Mouse (Mus musculus) E14TG2a.4 (cell line): Measurements from ENCODE around the gene Cxcl15.

Experiments
- H3K27me3 ChIP-seq: 2 replicates; pipeline ENCODE4 v1.6.1; 2014; ENCODE audit warnings: low read length, control low read depth; ENCODE audit not compliant: insufficient read depth
- H3K36me3 ChIP-seq: 2 replicates; pipeline ENCODE4 v1.6.1; 2014; ENCODE audit warnings: low read length, control low read depth; ENCODE audit not compliant: insufficient read depth
- H3K4me1 ChIP-seq: replicated peaks from 2 replicates; pipeline ENCODE4 v1.6.1; 2014; ENCODE audit warnings: low read depth, low read length, control low read depth
- H3K4me3 ChIP-seq: replicated peaks from 2 replicates; pipeline ENCODE4 v1.5.1; 2014; ENCODE audit warnings: mild to moderate bottlenecking, low read length
- H3K9me3 ChIP-seq: 2 replicates; pipeline ENCODE4 v1.6.1; 2014; ENCODE audit warnings: low read length, control low read depth
- CTCF ChIP-seq: conservative IDR thresholded peaks from 2 replicates; pipeline ENCODE4 v1.5.1; 2014; ENCODE audit warnings: low read length
- NANOG ChIP-seq: IDR thresholded peaks from 2 replicates; pipeline ENCODE4 v1.6.1; 2014; ENCODE audit warnings: borderline replicate concordance, low read length, mixed read lengths
- POU5F1 ChIP-seq: IDR thresholded peaks from 2 replicates; pipeline ENCODE4 v1.6.1; 2014; ENCODE audit warnings: low read length, borderline replicate concordance

The Cxcl15 gene

DNA sequence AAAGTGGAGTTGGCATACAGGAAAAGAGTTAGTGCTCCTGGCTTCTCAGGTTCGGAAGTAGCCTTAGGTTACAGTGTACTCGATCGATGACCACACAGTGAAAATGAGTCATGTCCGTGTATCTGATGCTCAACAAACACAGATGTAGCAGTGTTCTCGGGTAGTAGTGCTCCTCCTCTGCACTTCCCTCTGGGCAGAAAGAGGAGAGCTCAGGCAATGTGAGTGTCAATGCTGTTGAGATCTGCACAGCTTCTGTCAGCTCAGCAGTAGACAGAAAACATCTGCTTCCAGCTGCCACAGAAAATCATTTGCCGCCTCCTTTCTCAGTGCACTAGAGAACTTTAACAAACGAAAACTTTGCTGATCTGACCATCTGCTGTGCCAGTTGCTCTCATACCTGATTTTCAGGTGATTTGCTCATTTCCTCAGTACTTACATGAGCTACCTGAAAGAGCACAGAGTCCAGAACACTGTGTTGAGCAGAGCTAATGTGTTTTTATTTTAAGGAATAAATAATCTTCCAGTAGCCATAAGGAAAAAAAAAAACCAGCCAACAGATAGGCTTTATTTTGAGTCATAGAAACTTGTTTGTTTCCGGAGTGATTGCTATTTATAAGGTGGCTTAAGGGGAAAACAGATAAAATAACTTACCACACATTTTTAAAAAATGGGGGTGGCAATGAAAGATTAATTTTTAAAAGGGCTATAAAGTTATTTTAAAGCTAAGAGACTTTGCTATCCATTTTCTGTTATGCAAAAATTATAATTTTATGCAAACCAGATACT is 28.3 kb upstream of the Cxcl15 start:
- TF ChIP-seq POU5F1 (no peak), NANOG (no peak), CTCF (no peak)
- Histone ChIP-seq H3K4me1 (peaks cover 3% of the 10 kb centered on the region; the same call in 1 of the 2 replicates), H3K36me3 (no peaks in the 10 kb centered on the region), H3K4me3 (no peak overlapping the region), H3K9me3 (no peaks in the 10 kb centered on the region), H3K27me3 (peaks cover 6% of the 10 kb centered on the region; the same call in 1 of the 2 replicates)

DNA sequence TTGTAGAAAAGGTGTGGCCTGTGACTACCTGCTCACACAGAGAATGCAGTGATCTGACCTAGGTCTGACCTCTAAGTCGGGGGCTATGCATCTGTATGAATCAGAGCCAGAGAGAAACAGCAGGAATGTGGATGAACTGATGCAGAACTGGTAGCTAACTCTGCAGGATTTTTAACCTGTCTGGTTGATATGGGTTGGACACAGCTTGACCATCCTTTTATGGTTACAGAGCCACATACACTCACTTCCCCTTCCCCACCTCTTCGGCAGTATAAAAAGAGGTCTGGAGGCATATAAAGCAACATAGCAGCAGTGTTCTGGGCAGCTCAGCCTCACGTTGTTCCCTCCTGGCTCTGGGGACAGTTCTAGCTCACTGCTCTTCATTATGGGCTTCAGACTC is 26.1 kb upstream of the Cxcl15 start, which contains the start of gene Ppbp:
Gene Ppbp, plus strand, starts transcription at position 301 of the 400 bp plus-strand sequence.
- no peak for TF ChIP-seq POU5F1
- no peak for TF ChIP-seq CTCF
- no peak for TF ChIP-seq NANOG
- no peaks in the 10 kb centered on the region for H3K27me3 ChIP-seq
- H3K4me1 ChIP-seq, result peaks cover 3% of the 10 kb centered on the region; the same call in 1 of the 2 replicates
- H3K4me3 ChIP-seq, result no peak within 1 kb of the TSS
- no peaks in the 10 kb centered on the region for H3K9me3 ChIP-seq
- H3K36me3 ChIP-seq, result no peaks in the 10 kb centered on the region

DNA sequence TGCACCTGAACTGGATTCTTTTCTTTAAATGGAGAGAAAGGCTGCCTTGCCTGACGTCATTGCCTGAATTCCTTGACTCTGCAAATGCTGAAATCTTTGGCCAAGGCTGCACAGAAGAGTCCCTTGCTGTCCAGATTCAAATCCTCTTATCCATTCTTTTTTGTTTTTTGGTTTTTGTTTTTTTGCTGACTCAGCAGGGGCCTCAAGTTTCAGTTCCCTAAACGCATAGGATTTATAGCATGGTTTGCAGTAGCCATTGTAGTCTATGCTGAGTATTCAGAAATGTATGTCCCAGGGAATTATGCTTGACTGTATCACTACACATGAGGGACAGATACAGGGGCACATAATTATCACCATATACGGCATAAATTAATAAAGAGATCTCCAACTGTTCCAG is 23.0 kb upstream of the Cxcl15 start:
- Histone ChIP-seq H3K9me3 (no peaks in the 10 kb centered on the region), H3K27me3 (no peaks in the 10 kb centered on the region)
- no peak for TF ChIP-seq NANOG
- TF ChIP-seq CTCF, result no peak
- no peak for TF ChIP-seq POU5F1

DNA sequence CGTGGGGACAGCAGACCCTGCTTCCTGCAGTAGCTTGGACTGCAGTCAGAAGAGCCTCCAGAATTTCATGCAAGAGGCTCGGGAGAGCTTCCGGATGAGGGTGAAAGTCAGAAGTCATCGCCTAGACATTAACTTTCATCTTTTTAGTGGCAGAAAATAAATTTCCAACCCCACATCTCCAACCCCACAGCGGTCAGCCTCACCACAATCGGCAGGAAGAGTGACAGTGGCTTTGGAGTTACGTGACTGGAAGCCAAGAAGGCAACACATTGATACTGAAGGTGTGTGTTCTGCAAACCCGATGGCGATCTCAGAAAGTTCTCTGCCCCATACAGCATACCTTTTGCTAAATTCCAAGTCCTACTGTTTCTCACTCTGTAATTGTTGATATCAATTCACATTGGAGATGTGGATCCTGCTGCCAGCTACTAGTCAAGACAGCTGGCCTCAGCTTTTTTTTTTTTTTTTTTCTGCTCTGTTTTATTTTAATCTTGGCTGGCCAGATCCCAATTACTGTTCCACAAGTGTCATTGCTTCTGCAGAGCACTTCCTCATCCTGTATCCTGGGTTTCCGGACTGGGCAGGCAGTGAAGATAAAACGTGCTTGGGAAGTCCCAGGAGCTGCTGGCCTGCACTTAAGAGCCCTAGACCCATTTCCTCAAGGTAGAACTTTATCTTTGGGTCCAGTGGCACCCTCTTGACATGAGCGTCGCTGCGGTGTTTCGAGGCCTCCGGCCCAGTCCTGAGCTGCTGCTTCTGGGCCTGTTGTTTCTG is 22.3 kb upstream of the Cxcl15 start, which contains the start of gene Pf4:
Gene Pf4, plus strand, starts transcription at position 556 of the 774 bp plus-strand sequence.
- Histone ChIP-seq H3K9me3 (no peaks in the 10 kb centered on the region), H3K27me3 (no peaks in the 10 kb centered on the region), H3K36me3 (no peaks in the 10 kb centered on the region), H3K4me1 (peaks cover 9% of the 10 kb centered on the region), H3K4me3 (no peak within 1 kb of the TSS)
- TF ChIP-seq CTCF (no peak), NANOG (no peak), POU5F1 (no peak)

More for the DNA sequence above, 23.0 kb upstream of the Cxcl15 start:
- Histone ChIP-seq H3K4me3 (no peak overlapping the region), H3K36me3 (no peaks in the 10 kb centered on the region), H3K4me1 (peaks cover 3% of the 10 kb centered on the region; the same call in 1 of the 2 replicates)

DNA sequence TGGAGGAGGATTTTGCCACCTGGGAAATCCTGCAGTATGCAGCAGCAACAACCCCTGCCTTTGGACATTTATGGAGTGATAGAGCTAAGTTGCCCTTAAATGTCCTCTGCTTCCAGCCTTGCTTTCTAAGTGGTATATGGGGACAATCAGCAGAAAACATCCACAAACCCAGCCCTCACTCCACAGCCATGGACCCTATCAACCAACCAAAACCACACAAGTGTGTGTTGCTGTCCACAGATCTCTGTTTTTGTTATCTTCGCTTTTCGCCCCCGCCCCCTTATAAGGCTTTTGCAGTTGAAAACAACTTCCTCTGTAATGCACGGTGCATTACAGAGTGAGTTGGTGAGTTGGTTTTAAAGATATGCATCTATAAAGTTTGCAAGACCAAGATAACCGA is 18.8 kb upstream of the Cxcl15 start:
- Histone ChIP-seq H3K4me1 (peaks cover 13% of the 10 kb centered on the region), H3K36me3 (no peaks in the 10 kb centered on the region), H3K27me3 (no peaks in the 10 kb centered on the region), H3K4me3 (no peak overlapping the region), H3K9me3 (no peaks in the 10 kb centered on the region)
- TF ChIP-seq CTCF (no peak), POU5F1 (no peak), NANOG (no peak)

DNA sequence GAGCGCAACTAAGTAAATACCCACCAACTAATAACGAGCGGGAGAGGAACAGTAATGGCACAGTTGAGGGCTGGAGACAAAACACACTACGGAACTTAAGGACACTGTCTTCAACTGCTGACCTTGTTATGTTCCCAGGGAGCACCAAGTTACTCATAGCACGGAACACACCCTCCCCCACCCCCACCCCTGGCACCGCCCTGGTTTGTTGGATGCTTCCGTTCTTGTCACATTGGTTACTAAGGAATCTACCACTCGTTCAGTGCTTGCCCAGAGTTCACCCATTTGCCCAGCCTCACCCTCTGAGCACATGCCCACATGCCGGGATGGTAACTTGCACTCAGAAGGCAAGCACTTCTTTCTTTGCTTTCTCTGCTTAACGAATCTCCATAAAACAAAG is 16.7 kb upstream of the Cxcl15 start:
- no peaks in the 10 kb centered on the region for H3K27me3 ChIP-seq
- TF ChIP-seq POU5F1 (no peak), CTCF (no peak), NANOG (no peak)
- no peak overlapping the region for H3K4me3 ChIP-seq
- no peaks in the 10 kb centered on the region for H3K36me3 ChIP-seq
- H3K9me3 ChIP-seq, result no peaks in the 10 kb centered on the region
- peaks cover 13% of the 10 kb centered on the region for H3K4me1 ChIP-seq

- Histone ChIP-seq H3K36me3 (no peaks in the 10 kb centered on the region), H3K27me3 (no peaks in the 10 kb centered on the region), H3K9me3 (no peaks in the 10 kb centered on the region), H3K4me1 (peaks cover 13% of the 10 kb centered on the region), H3K4me3 (no peak overlapping the region)
- no peak for TF ChIP-seq NANOG
- no peak for TF ChIP-seq CTCF
- no peak for TF ChIP-seq POU5F1
These were observed 15.5 kb upstream of the Cxcl15 start for GRCm38 (mm10) chr5:90778856-90779255.

GRCm38 (mm10) chr5:90783697-90784096 is 10.6 kb upstream of the Cxcl15 start:
- no peaks in the 10 kb centered on the region for H3K9me3 ChIP-seq
- 0 out of 2 replicates have a peak, but pooled peaks cover 6% of the 10 kb centered on the region for H3K4me1 ChIP-seq
- no peak overlapping the region for H3K4me3 ChIP-seq
- no peaks in the 10 kb centered on the region for H3K36me3 ChIP-seq
- peaks cover 3% of the 10 kb centered on the region for H3K27me3 ChIP-seq
- no peak for TF ChIP-seq NANOG
- no peak for TF ChIP-seq CTCF
- TF ChIP-seq POU5F1, result no peak
